Mouse (Mus musculus): ENCODE data around the gene Shprh.

GRCm38 (mm10) chr10:11198346-11198745, 49.1 kb downstream of the Shprh start:
- TF ChIP-seq GATA1 (IDR thresholded peaks at IDR 0.05; ENCODE audit: borderline replicate concordance, low read length) (no peak), FLI1 (IDR thresholded peaks at IDR 0.05; ENCODE audit: low read length) (no peak)
